Mouse (Mus musculus) embryonic facial prominence, embryonic 14.5 days (tissue): ENCODE measurements around the gene Arsg. TPM values are rescaled to one million over a fixed set of nuclear protein-coding genes. Genes with fewer than 3 reads are reported as not detected.

Source experiments
- ATAC-seq: fragments of 200-750 bp; cut with Nextera tagmentation; 2 replicates; pipeline ENCODE4 v1.8.0; 2017; ENCODE audit warnings: low read depth, moderate number of reproducible peaks, moderate TSS enrichment
- DNase-seq: peaks from one replicate; pipeline ENCODE4 v3.0.0-alpha.2; 2015; ENCODE audit warnings: low spot score
- H3K27ac ChIP-seq: fragments of 300-500 bp; sonication (generic); replicated peaks from 2 replicates; pipeline ENCODE4 v1.5.1; 2014; ENCODE audit warnings: low read depth, mild to moderate bottlenecking, low read length, moderate library complexity
- H3K27me3 ChIP-seq: fragments of 300-500 bp; sonication (generic); replicated peaks from 2 replicates; pipeline ENCODE4 v1.6.1; 2014; ENCODE audit warnings: low read length; ENCODE audit not compliant: control insufficient read depth, insufficient read depth
- H3K36me3 ChIP-seq: fragments of 300-500 bp; sonication (generic); 2 replicates; pipeline ENCODE4 v1.6.1; 2014; ENCODE audit warnings: low read length, mixed read lengths; ENCODE audit not compliant: control insufficient read depth, insufficient read depth
- H3K4me1 ChIP-seq: fragments of 300-500 bp; sonication (generic); 2 replicates; pipeline ENCODE4 v1.6.1; 2014; ENCODE audit warnings: antibody characterized with exemption, low read length; ENCODE audit not compliant: control insufficient read depth, insufficient read depth
- H3K4me2 ChIP-seq: fragments of 300-500 bp; sonication (generic); 2 replicates; pipeline ENCODE4 v1.6.1; 2014; ENCODE audit warnings: low read depth, mild to moderate bottlenecking, low read length, moderate library complexity, mixed read lengths
- H3K4me3 ChIP-seq: fragments of 300-500 bp; sonication (generic); 2 replicates; pipeline ENCODE4 v1.5.1; 2014; ENCODE audit warnings: low read depth, mild to moderate bottlenecking, low read length
- H3K9ac ChIP-seq: fragments of 300-500 bp; sonication (generic); 2 replicates; pipeline ENCODE4 v1.6.1; 2014; ENCODE audit warnings: low read depth, mild to moderate bottlenecking, low read length, moderate library complexity, mixed read lengths
- H3K9me3 ChIP-seq: fragments of 300-500 bp; sonication (generic); 2 replicates; pipeline ENCODE4 v1.6.1; 2016; ENCODE audit warnings: low read length; ENCODE audit not compliant: control insufficient read depth
- WGBS: fragments of 180-500 bp; shearing (Covaris S2); extraction: QIAGEN DNeasy Blood & Tissue Kit; methylation state at CpG from one replicate; pipeline ENCODE4 v1.1.7; 2014; 5-methylcytosine and 5-hydroxymethylcytosine counted together
- polyA plus RNA-seq: library from polyadenylated mRNA; unstranded; fragments of >200 nt; fragmentation: Nextera tagmentation; extraction: Ambion mirVana; gene quantifications from 2 replicates; pipeline ENCODE4 v1.2.1, GENCODE M21; 2014

Gene Arsg
- polyA plus RNA-seq, 1 experiment from 2014 or later = 4.3 TPM

GRCm38 (mm10) chr11:109439829-109440340 is 33.3 kb upstream of the Arsg start:
- Histone ChIP-seq H3K36me3 (peaks cover 31% of the 10 kb centered on the region), H3K27me3 (no peaks in the 10 kb centered on the region), H3K9me3 (no peaks in the 10 kb centered on the region), H3K9ac (peak overlapping the region; percentile 62), H3K4me3 (peak overlapping the region; percentile 42), H3K27ac (peak overlapping the region; percentile 16; the same call in 1 of the 2 replicates), H3K4me1 (no peaks in the 10 kb centered on the region; the same call in 1 of the 2 replicates), H3K4me2 (peak overlapping the region; percentile 71)
- ATAC-seq = peak; percentile 70
- WGBS = 1% methylated on average over 31 of the region's 32 CpGs
- DNase-seq = peak; percentile 85

DNA sequence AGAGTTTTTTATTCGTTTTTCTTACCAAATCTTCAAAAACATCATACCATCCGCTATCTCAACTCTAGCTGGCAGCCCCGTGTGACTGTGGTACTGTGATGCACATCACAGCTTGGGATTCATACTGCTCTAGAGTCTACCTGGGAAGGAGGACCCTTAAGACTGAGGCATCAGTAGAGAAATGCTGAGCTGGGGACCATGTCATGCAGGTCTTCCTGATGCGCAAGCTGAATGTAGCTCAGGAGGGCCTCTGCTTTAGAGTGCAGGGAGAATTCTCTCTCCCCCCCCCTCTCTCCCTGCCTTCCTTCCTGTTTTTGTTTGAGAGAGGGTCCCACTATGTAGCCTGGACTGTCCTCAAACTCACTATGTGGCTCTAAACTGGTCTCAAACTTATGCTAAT is 32.5 kb upstream of the Arsg start:
- Histone ChIP-seq H3K4me1 (no peaks in the 10 kb centered on the region; the same call in 1 of the 2 replicates), H3K4me2 (peak overlapping the region; percentile 71), H3K27me3 (no peaks in the 10 kb centered on the region), H3K36me3 (peaks cover 24% of the 10 kb centered on the region), H3K27ac (no peak overlapping the region), H3K9me3 (no peaks in the 10 kb centered on the region), H3K9ac (peak overlapping the region; percentile 62; the same call in 1 of the 2 replicates), H3K4me3 (peak overlapping the region; percentile 42)
- DNase-seq = no peak
- 54% methylated on average over 4 of the region's 4 CpGs for WGBS
- no peak for ATAC-seq

- Histone ChIP-seq H3K9ac (no peak overlapping the region), H3K27me3 (no peaks in the 10 kb centered on the region), H3K4me1 (no peaks in the 10 kb centered on the region; the same call in 1 of the 2 replicates), H3K27ac (no peak overlapping the region), H3K4me2 (no peak overlapping the region), H3K4me3 (no peak overlapping the region), H3K36me3 (peaks cover 19% of the 10 kb centered on the region), H3K9me3 (no peaks in the 10 kb centered on the region)
- WGBS = 66% methylated on average over 3 of the region's 3 CpGs
- ATAC-seq (no peak), DNase-seq (peak; percentile 22)
Observed at GRCm38 (mm10) chr11:109441119-109441518, 32.1 kb upstream of the Arsg start.

GRCm38 (mm10) chr11:109442166-109442730 is 30.9 kb upstream of the Arsg start:
- no peak overlapping the region for H3K9ac ChIP-seq
- H3K4me1 ChIP-seq = no peaks in the 10 kb centered on the region; the same call in 1 of the 2 replicates
- no peak overlapping the region for H3K4me2 ChIP-seq
- H3K27ac ChIP-seq = no peak overlapping the region
- H3K4me3 ChIP-seq = no peak overlapping the region
- peaks cover 8% of the 10 kb centered on the region for H3K36me3 ChIP-seq
- H3K9me3 ChIP-seq = no peaks in the 10 kb centered on the region
- H3K27me3 ChIP-seq = no peaks in the 10 kb centered on the region
- ATAC-seq (peak; percentile 15; the same call in 1 of the 2 replicates), DNase-seq (peak; percentile 76)
- WGBS = 23% methylated on average over 5 of the region's 5 CpGs

DNA sequence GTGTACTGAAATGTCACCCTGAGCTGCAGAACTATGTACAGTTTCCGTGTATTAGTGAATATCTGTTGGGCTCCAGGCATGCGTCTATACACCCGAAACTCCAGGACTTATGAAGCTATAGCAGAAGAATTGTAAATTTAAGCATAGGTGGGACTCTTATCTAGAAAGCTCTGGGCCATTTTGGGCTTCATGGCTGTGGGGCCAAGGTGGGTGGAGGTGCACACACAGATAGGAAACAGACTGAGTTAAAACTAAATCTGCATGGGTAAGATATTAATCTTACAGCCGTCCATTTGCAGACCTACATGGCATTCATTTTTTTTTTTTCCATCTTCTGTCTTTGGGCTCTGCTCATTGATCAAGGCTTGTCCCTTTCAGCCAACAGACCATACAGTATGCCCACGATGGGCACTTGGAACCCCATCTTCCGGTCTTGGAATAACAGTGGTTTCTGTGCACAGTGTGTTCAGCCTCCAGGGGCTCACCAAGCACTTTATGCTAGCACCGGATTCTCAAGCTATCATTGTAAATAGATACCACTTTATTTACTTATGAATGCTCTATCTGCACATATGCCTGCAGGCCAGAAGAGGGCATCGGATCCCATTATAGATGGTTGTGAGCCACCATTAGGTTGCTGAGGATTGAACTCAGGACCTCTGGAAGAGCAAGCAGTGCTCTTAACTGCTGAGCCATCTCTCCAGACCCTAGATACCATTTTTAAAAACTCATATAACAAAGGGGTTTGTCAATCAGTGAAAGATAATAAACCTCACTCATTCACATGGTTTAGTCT is 29.5 kb upstream of the Arsg start:
- Histone ChIP-seq H3K27ac (no peak overlapping the region), H3K27me3 (no peaks in the 10 kb centered on the region), H3K9me3 (no peaks in the 10 kb centered on the region), H3K4me1 (no peaks in the 10 kb centered on the region; the same call in 1 of the 2 replicates), H3K4me3 (no peak overlapping the region), H3K36me3 (no peaks in the 10 kb centered on the region), H3K4me2 (no peak overlapping the region), H3K9ac (no peak overlapping the region)
- no peak for ATAC-seq
- WGBS = 93% methylated on average over 8 of the region's 8 CpGs
- no peak for DNase-seq

DNA sequence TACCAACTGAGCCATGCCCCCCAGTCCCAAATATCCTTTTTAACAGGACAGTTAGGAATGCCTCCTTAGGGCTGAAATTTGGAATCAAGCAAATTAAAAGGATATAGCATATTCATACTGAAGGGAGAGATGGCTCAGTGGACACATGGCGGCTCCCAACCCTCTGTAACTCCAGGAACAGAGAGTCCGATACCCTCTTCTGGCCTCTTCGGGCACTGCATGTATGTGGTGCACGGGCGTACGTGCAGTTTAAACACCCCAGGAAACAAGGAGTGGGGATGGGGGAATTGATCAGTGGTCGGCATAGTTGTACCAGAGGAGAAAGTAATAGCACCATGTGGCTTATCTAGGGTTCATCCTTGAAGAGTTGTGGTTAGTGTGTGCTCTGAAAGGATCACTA is 28.6 kb upstream of the Arsg start:
- H3K9me3 ChIP-seq = no peaks in the 10 kb centered on the region
- no peak overlapping the region for H3K9ac ChIP-seq
- ATAC-seq = no peak
- 47% methylated on average over 7 of the region's 7 CpGs for WGBS
- H3K27ac ChIP-seq = no peak overlapping the region
- no peaks in the 10 kb centered on the region; the same call in 1 of the 2 replicates for H3K4me1 ChIP-seq
- no peak overlapping the region for H3K4me3 ChIP-seq
- DNase-seq = no peak
- no peaks in the 10 kb centered on the region for H3K36me3 ChIP-seq
- no peak overlapping the region for H3K4me2 ChIP-seq
- H3K27me3 ChIP-seq = no peaks in the 10 kb centered on the region

- Histone ChIP-seq H3K9me3 (no peaks in the 10 kb centered on the region), H3K4me1 (no peaks in the 10 kb centered on the region), H3K4me3 (no peak overlapping the region), H3K4me2 (no peak overlapping the region), H3K9ac (no peak overlapping the region), H3K27me3 (no peaks in the 10 kb centered on the region), H3K36me3 (no peaks in the 10 kb centered on the region), H3K27ac (no peak overlapping the region)
- DNase-seq (peak; percentile 67), ATAC-seq (peak; percentile 55; the same call in 1 of the 2 replicates)
- 44% methylated on average over 13 of the region's 13 CpGs for WGBS
Observed at GRCm38 (mm10) chr11:109445438-109446035, 27.6 kb upstream of the Arsg start.

DNA sequence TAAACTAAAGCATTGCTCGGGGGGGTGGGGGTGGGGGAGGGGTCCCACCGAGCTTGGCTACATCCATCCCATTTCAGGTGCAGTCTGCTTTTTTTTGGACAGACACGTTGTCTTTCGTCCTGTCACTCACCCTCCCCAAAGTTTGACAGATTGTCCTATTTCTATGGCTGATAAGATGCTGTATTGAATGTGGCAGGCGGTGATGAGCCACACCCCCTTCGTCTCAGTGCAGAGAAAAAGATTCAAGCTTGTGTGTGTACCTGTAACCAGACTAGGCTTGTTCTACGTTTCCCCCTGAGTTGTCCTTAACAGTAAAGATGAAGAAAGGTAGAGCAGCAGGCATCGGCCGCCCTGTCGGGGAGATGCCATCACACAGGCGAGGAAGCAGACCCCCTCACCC is 22.0 kb upstream of the Arsg start:
- Histone ChIP-seq H3K4me2 (no peak overlapping the region), H3K27me3 (no peaks in the 10 kb centered on the region), H3K9me3 (no peaks in the 10 kb centered on the region), H3K36me3 (0 out of 2 replicates have a peak, but pooled peaks cover 13% of the 10 kb centered on the region), H3K27ac (no peak overlapping the region), H3K9ac (no peak overlapping the region), H3K4me3 (no peak overlapping the region), H3K4me1 (no peaks in the 10 kb centered on the region)
- 80% methylated on average over 11 of the region's 11 CpGs for WGBS
- ATAC-seq = no peak
- DNase-seq = no peak
